Mouse (Mus musculus): ENCODE data around the gene Thrb.

- no peak for TF ChIP-seq POLR2A (IDR thresholded peaks at IDR 0.05; ENCODE audit: low read depth, low read length)
- no peak for TF ChIP-seq CTCF (conservative IDR thresholded peaks at IDR 0.05; ENCODE audit: insufficient read depth, insufficient read length, low read depth, low read length)
Measured at GRCm38 (mm10) chr14:17621671-17622070, 38.4 kb upstream of the Thrb start.
